Mouse (Mus musculus) B cell, adult (primary cell): ENCODE results near the gene Terb2. TPM values are rescaled to one million over a fixed set of nuclear protein-coding genes. Genes with fewer than 3 reads are reported as not detected.

ENCODE experiments used
- total RNA-seq: library from RNA; stranded (reverse); gene quantifications from 4 replicates; pipeline ENCODE4 v1.2.4, GENCODE M21; 2023; ENCODE audit not compliant: inconsistent age

Terb2 gene
- total RNA-seq = not detected in 4 replicates

DNA sequence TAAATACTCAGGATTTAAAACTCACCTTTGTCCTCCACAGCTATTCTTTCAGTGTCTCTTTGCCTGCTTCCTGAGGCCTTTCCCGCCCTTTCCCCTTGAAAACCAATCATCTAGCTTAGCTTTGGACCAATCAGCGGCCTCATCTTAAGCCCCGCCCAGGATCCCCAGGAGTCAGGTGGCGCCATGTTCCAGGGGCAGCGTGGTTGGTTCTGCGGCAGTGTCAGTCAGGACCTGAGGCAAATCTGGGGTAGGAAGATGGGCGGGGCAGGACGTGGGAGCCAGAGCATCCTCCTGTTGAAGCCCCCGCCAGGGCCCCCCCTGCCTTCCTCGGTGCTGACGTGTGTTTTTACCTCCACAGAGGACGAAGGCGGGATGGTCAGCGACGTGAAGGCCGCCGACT is at the start of gene Terb2, which contains the start of gene Patl2:
Gene Terb2, plus strand, starts transcription at position 167 of the 400 bp plus-strand sequence.
Gene Patl2, minus strand, starts transcription at position 84 of the 400 bp plus-strand sequence.

DNA sequence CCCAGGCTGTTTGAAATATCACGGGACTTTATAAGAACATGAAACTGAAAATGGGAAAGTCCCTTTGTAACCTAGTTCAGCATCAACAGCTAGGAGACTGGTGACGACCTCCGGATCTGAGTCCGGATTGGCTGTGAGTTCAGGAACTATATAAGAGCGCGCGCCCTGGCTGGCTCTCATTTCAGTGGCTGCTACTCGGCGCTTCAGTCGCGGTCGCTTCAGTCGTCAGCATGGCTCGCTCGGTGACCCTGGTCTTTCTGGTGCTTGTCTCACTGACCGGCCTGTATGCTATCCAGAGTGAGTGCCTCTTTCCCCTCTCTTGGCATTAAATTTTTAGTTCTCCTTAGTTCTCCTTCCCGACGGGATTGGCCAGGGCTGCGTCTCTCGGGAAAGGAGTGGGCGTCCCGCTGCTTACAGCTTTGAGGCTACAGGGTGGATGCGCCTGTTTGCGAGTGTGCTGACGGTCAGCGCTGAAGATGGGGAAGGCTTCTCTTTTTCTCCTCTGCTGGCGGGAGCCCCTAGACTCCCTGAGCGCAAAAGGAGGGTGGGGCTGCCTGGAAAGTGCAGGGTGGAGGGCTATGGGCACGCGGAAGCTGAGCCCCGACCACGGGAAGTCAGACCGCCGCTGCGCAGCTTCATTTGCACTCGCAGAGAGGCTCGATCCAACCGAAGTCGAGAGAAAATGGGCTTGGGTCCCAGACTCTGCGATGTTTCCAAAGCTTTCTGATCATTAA is 38.4 kb upstream of the Terb2 start, which contains the start of gene B2m:
Gene B2m, plus strand, starts transcription at position 179 of the 734 bp plus-strand sequence.

DNA sequence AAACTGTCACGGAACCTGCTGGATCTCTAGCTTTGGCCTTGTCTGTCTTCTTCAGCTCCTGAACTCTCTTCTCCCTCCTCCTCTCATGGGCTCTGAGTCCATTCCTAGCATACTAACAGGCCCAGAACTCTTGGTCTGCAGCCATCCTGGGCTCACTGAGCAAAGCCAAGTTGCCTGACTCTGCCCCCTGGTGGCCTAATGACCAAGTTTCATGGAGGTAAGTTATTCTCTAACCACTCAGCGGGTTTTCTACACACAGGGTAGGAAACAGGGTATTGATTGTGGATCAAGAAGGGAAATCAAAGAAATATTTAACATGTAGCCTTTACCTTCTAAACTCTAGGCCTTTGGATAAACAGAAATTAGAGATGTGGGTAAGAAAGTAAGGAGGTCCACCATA is 25.4 kb upstream of the Terb2 start, which contains the start of gene Trim69:
Gene Trim69, plus strand, starts transcription at position 21 of the 400 bp plus-strand sequence.

DNA sequence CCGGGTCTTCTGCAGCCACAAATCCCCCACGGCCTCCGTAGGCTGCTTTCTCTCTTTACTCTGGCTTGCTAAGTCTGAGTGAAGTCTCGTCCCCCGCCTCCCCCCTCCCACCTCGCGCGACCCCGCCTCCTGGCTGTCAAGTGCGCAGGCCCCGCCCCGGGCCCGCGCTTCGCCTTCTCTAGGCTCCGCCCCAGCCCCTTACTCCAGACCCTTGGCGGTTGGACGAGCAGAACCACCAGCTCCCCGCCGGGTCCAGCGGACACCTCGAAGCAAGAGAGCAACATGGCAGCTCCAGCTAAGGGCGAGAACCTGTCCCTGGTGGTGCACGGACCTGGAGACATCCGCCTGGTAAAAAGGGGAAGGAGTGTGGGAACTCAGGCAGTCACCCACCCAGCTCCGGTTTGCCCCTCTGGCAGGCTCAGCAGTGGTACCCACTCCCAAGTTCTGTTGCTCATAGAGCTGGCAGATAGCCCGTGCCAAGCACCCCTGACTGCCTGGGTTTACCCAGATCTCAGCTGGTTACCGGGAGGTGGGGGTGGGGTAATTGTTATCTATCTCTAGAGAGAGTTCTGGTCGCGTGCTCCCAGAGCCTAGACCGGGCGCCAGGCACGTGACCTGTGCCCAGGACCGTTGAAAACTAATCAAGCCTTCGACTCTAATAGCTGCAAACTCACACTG is 48.7 kb downstream of the Terb2 start, which contains the start of gene Sord:
Gene Sord, plus strand, starts transcription at position 139 of the 678 bp plus-strand sequence.

Other genes with a start within 250 kb of the Terb2 start
- 37.8 to 43.2 TPM (median 42.4 TPM) in 4 replicates for gene Ctdspl2, start 230.3 kb upstream of the Terb2 start, total RNA-seq
- not detected in 4 replicates for gene Mageb3, start 230.2 kb upstream of the Terb2 start, total RNA-seq
- 35.7 to 41.9 TPM (median 38.1 TPM) in 4 replicates for gene Eif3j1, start 157.7 kb upstream of the Terb2 start, total RNA-seq
- gene Spg11, start 67.9 kb upstream of the Terb2 start, total RNA-seq = 27.8 to 32.9 TPM (median 31.7 TPM) in 4 replicates
- gene B2m, start 38.6 kb upstream of the Terb2 start, total RNA-seq = 1,673 to 1,804 TPM (median 1,715 TPM) in 4 replicates
- gene Trim69, start 25.6 kb upstream of the Terb2 start, total RNA-seq = 0.61 to 1.5 TPM (median 0.87 TPM) in 4 replicates
- gene Patl2, start 83 bp upstream of the Terb2 start, total RNA-seq = not detected in 4 replicates
- 5.5 to 8.5 TPM (median 6.1 TPM) in 4 replicates for gene Sord, start 48.5 kb downstream of the Terb2 start, total RNA-seq
- gene Duox2, start 112.2 kb downstream of the Terb2 start, total RNA-seq = not detected in 4 replicates
- gene Duoxa2, start 112.6 kb downstream of the Terb2 start, total RNA-seq = not detected in 4 replicates
- not detected in 4 replicates for gene Duoxa1, start 127.5 kb downstream of the Terb2 start, total RNA-seq
- not detected in 4 replicates for gene Duox1, start 129.4 kb downstream of the Terb2 start, total RNA-seq
- 4.1 to 5.4 TPM (median 4.3 TPM) in 4 replicates for gene Shf, start 182.9 kb downstream of the Terb2 start, total RNA-seq
- 112 to 139 TPM (median 116 TPM) in 4 replicates for gene Slc28a2, start 240.2 kb downstream of the Terb2 start, total RNA-seq